31 mouse cellular contexts compared by ENCODE assay signal in genomic region chr14:7838564-7839089, GRCm38 (mm10). TPM values are rescaled to one million over a fixed set of nuclear protein-coding genes. Genes with fewer than 3 reads are reported as not detected.
DNase-seq lines count a peak whose midpoint lies in the region; ATAC-seq and TF ChIP-seq lines count a peak whose summit lies in the region.
"Had no signal": no experiment of that assay in that cellular context is flagged by ENCODE, and none has a peak within 500 bp of the region (broad histone marks: within the 10 kb centered on the region; RNA-seq: fewer than 3 reads in every experiment).

No protein-coding gene starts in this region.

- H3K9me3 ChIP-seq in forebrain, embryonic 10.5 days = no peaks in the 10 kb centered on the region
- no peaks in the 10 kb centered on the region for H3K9me3 ChIP-seq in forebrain, embryonic 13.5 days (replicated peaks)
- no peaks in the 10 kb centered on the region for H3K9me3 ChIP-seq in kidney, embryonic 15.5 days (replicated peaks)
- no peaks in the 10 kb centered on the region for H3K9me3 ChIP-seq in midbrain, embryonic 11.5 days (ENCODE audit: control insufficient read depth, low read length)
- H3K9me3 ChIP-seq in midbrain, postnatal 0 days (ENCODE audit: low read length) = no peaks in the 10 kb centered on the region
- H3K9me3 ChIP-seq: embryonic facial prominence, embryonic 13.5 days; embryonic facial prominence, embryonic 15.5 days; G1E had no signal

- 93% methylated on average over 5 of the region's 5 CpGs for whole genome bisulfite sequencing in forebrain, embryonic 10.5 days
- 86% methylated on average over 5 of the region's 5 CpGs for WGBS in forebrain, embryonic 13.5 days
- 71% methylated on average over 5 of the region's 5 CpGs for WGBS in kidney, embryonic 15.5 days
- 82% methylated on average over 5 of the region's 5 CpGs for WGBS in midbrain, embryonic 11.5 days
- WGBS in midbrain, postnatal 0 days = 74% methylated on average over 5 of the region's 5 CpGs

- H3K4me1 ChIP-seq in forebrain, embryonic 10.5 days = peaks cover 67% of the 10 kb centered on the region
- peaks cover 18% of the 10 kb centered on the region; the same call in 1 of the 2 replicates for H3K4me1 ChIP-seq in forebrain, embryonic 13.5 days
- peaks cover 49% of the 10 kb centered on the region for H3K4me1 ChIP-seq in kidney, embryonic 15.5 days
- peaks cover 2% of the 10 kb centered on the region; the same call in 1 of the 2 replicates for H3K4me1 ChIP-seq in midbrain, embryonic 11.5 days (ENCODE audit: control insufficient read depth, insufficient read depth, low read length)
- no peaks in the 10 kb centered on the region; the same call in 1 of the 2 replicates for H3K4me1 ChIP-seq in midbrain, postnatal 0 days (ENCODE audit: insufficient read depth, low read length)

- no peak for DNase-seq in forebrain, embryonic 10.5 days (ENCODE audit: extremely low spot score, low spot score)
- no peak for DNase-seq in kidney, adult 8-10 months
- DNase-seq in midbrain, embryonic 11.5 days (ENCODE audit: low spot score, missing footprints) = peak; percentile 39
- DNase-seq in midbrain, postnatal 0 days (ENCODE audit: low spot score) = no peak
- peak; percentile 5 for DNase-seq in splenic B cell, adult 2 months (ENCODE audit: low read depth, low spot score)
- DNase-seq in c-Kit-positive CD71-positive TER-119-positive erythroid progenitor cells, embryonic 14.5 days (ENCODE audit: low spot score) = no peak
- DNase-seq: adrenal gland, adult 8-10 months; adrenal gland, postnatal 14 days; adrenal gland, postnatal 36 days; cerebellum, adult 11 months; cerebellum, adult 18-20 months; cerebellum, adult 8-10 months; cerebellum, adult 9-11 months; cerebellum, postnatal 14 days; cerebellum, postnatal 36 days; embryo, embryonic 11 days had no signal

- H3K4me2 ChIP-seq in forebrain, embryonic 13.5 days = no peak overlapping the region
- H3K4me2 ChIP-seq in kidney, embryonic 15.5 days = no peak overlapping the region
- H3K4me2 ChIP-seq in midbrain, embryonic 11.5 days = no peak overlapping the region
- H3K4me2 ChIP-seq in midbrain, postnatal 0 days (ENCODE audit: low read depth, low read length, poor library complexity, severe bottlenecking) = no peak overlapping the region
- H3K4me2 ChIP-seq: embryonic facial prominence, embryonic 13.5 days; embryonic facial prominence, embryonic 15.5 days had no signal

- no peak overlapping the region for H3K9ac ChIP-seq in forebrain, embryonic 13.5 days
- no peak overlapping the region for H3K9ac ChIP-seq in kidney, embryonic 15.5 days
- H3K9ac ChIP-seq in midbrain, embryonic 11.5 days (ENCODE audit: low read length) = no peak overlapping the region
- H3K9ac ChIP-seq in midbrain, postnatal 0 days (replicated peaks; ENCODE audit: low read length, poor library complexity, severe bottlenecking) = no peak overlapping the region
- H3K9ac ChIP-seq: embryonic facial prominence, embryonic 13.5 days; embryonic facial prominence, embryonic 15.5 days had no signal

- peaks cover 12% of the 10 kb centered on the region for H3K36me3 ChIP-seq in forebrain, embryonic 10.5 days (replicated peaks)
- no peaks in the 10 kb centered on the region for H3K36me3 ChIP-seq in forebrain, embryonic 13.5 days (ENCODE audit: poor library complexity, severe bottlenecking)
- H3K36me3 ChIP-seq in kidney, embryonic 15.5 days = no peaks in the 10 kb centered on the region
- H3K36me3 ChIP-seq in midbrain, embryonic 11.5 days (ENCODE audit: control insufficient read depth, insufficient read depth, low read length) = no peaks in the 10 kb centered on the region
- no peaks in the 10 kb centered on the region for H3K36me3 ChIP-seq in midbrain, postnatal 0 days (ENCODE audit: insufficient read depth, low read length)
- H3K36me3 ChIP-seq in splenic B cell, adult 2 months (ENCODE audit: control insufficient read depth, insufficient read depth, low read length, poor library complexity, severe bottlenecking) = no peaks in the 10 kb centered on the region
- H3K36me3 ChIP-seq: embryonic facial prominence, embryonic 15.5 days; G1E had no signal

- no peak for TF ChIP-seq CTCF in midbrain, postnatal 0 days (IDR thresholded peaks at IDR 0.05)

- no peak for ATAC-seq in forebrain, embryonic 13.5 days
- ATAC-seq in kidney, embryonic 15.5 days (replicated peaks; ENCODE audit: low FRiP score) = no peak
- ATAC-seq in midbrain, embryonic 11.5 days (ENCODE audit: low FRiP score) = no peak
- no peak for ATAC-seq in midbrain, postnatal 0 days (ENCODE audit: low FRiP score)
- ATAC-seq: activated CD4-positive, CD25-positive, alpha-beta regulatory T cell, adult 4 months; forebrain, embryonic 14.5 days; forebrain, embryonic 16.5 days; Patski had no signal

- no peaks in the 10 kb centered on the region for H3K27me3 ChIP-seq in forebrain, embryonic 10.5 days (ENCODE audit: poor library complexity, severe bottlenecking)
- H3K27me3 ChIP-seq in forebrain, embryonic 13.5 days = no peaks in the 10 kb centered on the region
- H3K27me3 ChIP-seq in kidney, embryonic 15.5 days = no peaks in the 10 kb centered on the region
- H3K27me3 ChIP-seq in midbrain, embryonic 11.5 days (ENCODE audit: control insufficient read depth, insufficient read depth, low read length) = no peaks in the 10 kb centered on the region
- no peaks in the 10 kb centered on the region for H3K27me3 ChIP-seq in midbrain, postnatal 0 days (ENCODE audit: insufficient read depth, low read length)
- no peaks in the 10 kb centered on the region for H3K27me3 ChIP-seq in splenic B cell, adult 2 months (ENCODE audit: control insufficient read depth, insufficient read depth, low read length, poor library complexity, severe bottlenecking)
- H3K27me3 ChIP-seq: embryonic facial prominence, embryonic 13.5 days; embryonic facial prominence, embryonic 15.5 days; Patski had no signal

- H3K4me3 ChIP-seq in forebrain, embryonic 10.5 days = no peak overlapping the region
- no peak overlapping the region for H3K4me3 ChIP-seq in forebrain, embryonic 13.5 days
- no peak overlapping the region for H3K4me3 ChIP-seq in kidney, embryonic 15.5 days (replicated peaks)
- H3K4me3 ChIP-seq in midbrain, embryonic 11.5 days (ENCODE audit: low read depth, low read length) = no peak overlapping the region
- no peak overlapping the region for H3K4me3 ChIP-seq in midbrain, postnatal 0 days (ENCODE audit: low read depth, low read length)
- H3K4me3 ChIP-seq: embryonic facial prominence, embryonic 13.5 days; embryonic facial prominence, embryonic 15.5 days; erythroblast, embryonic 14.5 days had no signal

- peak overlapping the region; percentile 35 for H3K27ac ChIP-seq in forebrain, embryonic 10.5 days
- no peak overlapping the region for H3K27ac ChIP-seq in forebrain, embryonic 13.5 days
- H3K27ac ChIP-seq in kidney, embryonic 15.5 days = peak overlapping the region; percentile 30; the same call in 1 of the 2 replicates
- H3K27ac ChIP-seq in midbrain, embryonic 11.5 days (ENCODE audit: low read depth, low read length) = no peak overlapping the region
- no peak overlapping the region for H3K27ac ChIP-seq in midbrain, postnatal 0 days (ENCODE audit: low read depth, low read length)
- H3K27ac ChIP-seq: embryonic facial prominence, embryonic 13.5 days; embryonic facial prominence, embryonic 15.5 days had no signal

RNA-seq across cellular contexts. Expression of gene Flnb, which starts 20.9 kb away (rescaled TPM):
- polyA plus RNA-seq in forebrain, embryonic 10.5 days (2016; fragmentation: Nextera tagmentation; extraction: Ambion mirVana) = 22.9 and 24.2 TPM in 2 replicates
- polyA plus RNA-seq in forebrain, embryonic 13.5 days (2015; fragmentation: Nextera tagmentation; extraction: Ambion mirVana) = 8.7 TPM in 2 replicates
- polyA plus RNA-seq in kidney, embryonic 15.5 days (2015; fragmentation: Nextera tagmentation; extraction: Ambion mirVana) = 19.4 and 20.6 TPM in 2 replicates
- 10.9 and 12.0 TPM in 2 replicates for polyA plus RNA-seq in midbrain, embryonic 11.5 days (2014; fragmentation: Nextera tagmentation; extraction: Ambion mirVana)
- 23.7 and 34.3 TPM in 2 replicates for total RNA-seq in midbrain, postnatal 0 days (2014; rRNA removed)
- polyA plus RNA-seq in midbrain, postnatal 0 days (2015; fragmentation: Nextera tagmentation; extraction: Ambion mirVana) = 3.5 and 7.0 TPM in 2 replicates

RNA-seq across cellular contexts. Expression of gene Gm26661, which starts 47.2 kb away (rescaled TPM):
- not detected in 2 replicates for polyA plus RNA-seq in forebrain, embryonic 10.5 days (2016; fragmentation: Nextera tagmentation; extraction: Ambion mirVana)
- not detected in 2 replicates for polyA plus RNA-seq in forebrain, embryonic 13.5 days (2015; fragmentation: Nextera tagmentation; extraction: Ambion mirVana)
- polyA plus RNA-seq in kidney, embryonic 15.5 days (2015; fragmentation: Nextera tagmentation; extraction: Ambion mirVana) = not detected in 2 replicates
- polyA plus RNA-seq in midbrain, embryonic 11.5 days (2014; fragmentation: Nextera tagmentation; extraction: Ambion mirVana) = not detected in 2 replicates
- total RNA-seq in midbrain, postnatal 0 days (2014; rRNA removed) = not detected in 2 replicates
- polyA plus RNA-seq in midbrain, postnatal 0 days (2015; fragmentation: Nextera tagmentation; extraction: Ambion mirVana) = 0.96 TPM in 1 of 2 replicates, not detected in the other
- total RNA-seq: adrenal gland, adult 18-20 months; adrenal gland, adult 8-10 months; adrenal gland, postnatal 14 days; adrenal gland, postnatal 36 days; common myeloid progenitor, adult 5-6 weeks; G1E had no signal
- polyA plus RNA-seq: activated CD4-positive, CD25-positive, alpha-beta regulatory T cell, adult 4 months; C2C12; embryonic facial prominence, embryonic 11.5 days; embryonic facial prominence, embryonic 13.5 days; embryonic facial prominence, embryonic 15.5 days; erythroblast, embryonic 14.5 days; forebrain, embryonic 11.5 days; forebrain, embryonic 14.5 days; forebrain, embryonic 16.5 days; G1E; Patski had no signal

Comparison
In these comparisons a context has a peak if more than half of its experiments do, and no peak if none do; other contexts are left out.
1. DNase-seq: peak in midbrain, embryonic 11.5 days (single experiment) and splenic B cell, adult 2 months (single experiment); none in forebrain, embryonic 10.5 days (single experiment), kidney, adult 8-10 months (0 of 2), midbrain, postnatal 0 days (single experiment) and c-Kit-positive CD71-positive TER-119-positive erythroid progenitor cells, embryonic 14.5 days (single experiment).
2. H3K27ac ChIP-seq: peak in forebrain, embryonic 10.5 days (single experiment) and kidney, embryonic 15.5 days (single experiment); none in forebrain, embryonic 13.5 days (single experiment), midbrain, embryonic 11.5 days (single experiment) and midbrain, postnatal 0 days (single experiment).